ENCODE assay signal across 8 mouse cellular contexts in the genomic region with DNA sequence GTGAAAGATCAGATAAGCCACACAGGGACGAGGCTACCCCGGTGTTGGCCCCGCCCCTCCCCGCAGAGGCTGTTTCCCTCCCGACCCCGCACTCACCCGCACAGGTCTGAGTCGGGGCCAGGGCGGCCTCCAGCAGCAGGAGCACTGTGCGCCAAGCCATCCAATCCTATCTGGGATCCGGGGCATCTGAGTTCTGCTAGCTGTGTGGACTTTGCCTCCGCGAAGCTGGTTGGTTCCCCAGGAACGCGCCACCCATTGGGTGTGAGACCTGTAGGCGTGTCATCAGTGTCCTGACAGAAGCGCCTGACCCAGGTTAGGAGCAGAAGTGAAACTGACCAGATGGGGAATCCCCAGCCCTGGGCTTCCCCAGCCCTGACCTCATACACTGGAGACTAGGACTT. TPM values are rescaled to one million over a fixed set of nuclear protein-coding genes. Genes with fewer than 3 reads are reported as not detected.
DNase-seq lines count a peak whose midpoint lies in the region; ATAC-seq and TF ChIP-seq lines count a peak whose summit lies in the region.

No protein-coding gene starts in this region.

- peak overlapping the region; percentile 52 for H3K4me3 ChIP-seq in intestine, postnatal 0 days (ENCODE audit: low read depth, low read length)
- peak overlapping the region; percentile 35 for H3K4me3 ChIP-seq in neural tube, embryonic 13.5 days

- H3K4me2 ChIP-seq in intestine, postnatal 0 days (replicated peaks; ENCODE audit: low read depth) = peak overlapping the region; percentile 87
- H3K4me2 ChIP-seq in neural tube, embryonic 13.5 days = peak overlapping the region; percentile 56

- peak overlapping the region; percentile 82 for H3K27ac ChIP-seq in intestine, postnatal 0 days (ENCODE audit: low read depth, low read length)
- no peak overlapping the region for H3K27ac ChIP-seq in neural tube, embryonic 13.5 days (replicated peaks)

- ATAC-seq in intestine, postnatal 0 days = peak; percentile 95
- no peak for ATAC-seq in neural tube, embryonic 13.5 days (ENCODE audit: low read depth)

- no peaks in the 10 kb centered on the region; the same call in 1 of the 2 replicates for H3K4me1 ChIP-seq in intestine, postnatal 0 days (replicated peaks; ENCODE audit: control insufficient read depth, insufficient read depth, low read length)
- H3K4me1 ChIP-seq in neural tube, embryonic 13.5 days (replicated peaks) = peaks cover 26% of the 10 kb centered on the region

- H3K9ac ChIP-seq in intestine, postnatal 0 days (ENCODE audit: low read depth, low read length) = peak overlapping the region; percentile 41
- peak overlapping the region; percentile 49 for H3K9ac ChIP-seq in neural tube, embryonic 13.5 days

- H3K27me3 ChIP-seq in intestine, postnatal 0 days (replicated peaks; ENCODE audit: control insufficient read depth, insufficient read depth, low read length) = no peaks in the 10 kb centered on the region
- peaks cover 63% of the 10 kb centered on the region for H3K27me3 ChIP-seq in neural tube, embryonic 13.5 days

- DNase-seq in urinary bladder, adult 18-20 months (ENCODE audit: low spot score in 2 of 2) = peak; percentile 67 to 80
- no peak for DNase-seq in urinary bladder, adult 2 months (ENCODE audit: low spot score)
- DNase-seq in embryo, embryonic 10 days (ENCODE audit: low spot score) = peak; percentile 75
- peak; percentile 86 to 95 for DNase-seq in heart, adult 18-20 months
- DNase-seq in lung, adult 18-20 months = peak; percentile 92 to 93
- DNase-seq in thymus, postnatal 36 days = peak; percentile 54 to 62

- under 1% methylated on average over 15 of the region's 17 CpGs for WGBS in intestine, postnatal 0 days
- WGBS in neural tube, embryonic 13.5 days = 3% methylated on average over 17 of the region's 17 CpGs

- no peaks in the 10 kb centered on the region for H3K36me3 ChIP-seq in intestine, postnatal 0 days (ENCODE audit: control insufficient read depth, insufficient read depth)
- no peaks in the 10 kb centered on the region for H3K36me3 ChIP-seq in neural tube, embryonic 13.5 days

- no peaks in the 10 kb centered on the region for H3K9me3 ChIP-seq in intestine, postnatal 0 days (ENCODE audit: control insufficient read depth)
- no peaks in the 10 kb centered on the region for H3K9me3 ChIP-seq in neural tube, embryonic 13.5 days

- no peak for TF ChIP-seq CTCF in intestine, postnatal 0 days (IDR thresholded peaks at IDR 0.05; ENCODE audit: low read depth)

RNA-seq across cellular contexts. Expression of gene H2-K1, which starts 21.5 kb away (rescaled TPM):
- 987 and 1,071 TPM in 2 replicates for polyA plus RNA-seq in urinary bladder, adult 2 months (2012; rRNA removed)
- 100 to 1,000 TPM; 204 to 337 TPM for total RNA-seq in heart, adult 18-20 months (2021)
- 896 and 933 TPM in 2 replicates for polyA plus RNA-seq in intestine, postnatal 0 days (2015; fragmentation: Nextera tagmentation; extraction: Ambion mirVana)
- 11.9 and 13.3 TPM in 2 replicates for polyA plus RNA-seq in neural tube, embryonic 13.5 days (2015; fragmentation: Nextera tagmentation; extraction: Ambion mirVana)

RNA-seq across cellular contexts. Expression of gene Rps18, which starts 22.8 kb away (rescaled TPM):
- polyA plus RNA-seq in urinary bladder, adult 2 months (2012; rRNA removed) = 1,060 and 1,160 TPM in 2 replicates
- total RNA-seq in heart, adult 18-20 months (2021) = 100 to 1,000 TPM; 419 to 435 TPM
- polyA plus RNA-seq in intestine, postnatal 0 days (2015; fragmentation: Nextera tagmentation; extraction: Ambion mirVana) = 1,060 and 1,067 TPM in 2 replicates
- 912 and 939 TPM in 2 replicates for polyA plus RNA-seq in neural tube, embryonic 13.5 days (2015; fragmentation: Nextera tagmentation; extraction: Ambion mirVana)

RNA-seq across cellular contexts. Expression of gene Vps52, which starts 23.0 kb away (rescaled TPM):
- polyA plus RNA-seq in urinary bladder, adult 2 months (2012; rRNA removed) = 39.3 and 39.7 TPM in 2 replicates
- 10 to 100 TPM; 36.8 to 39.7 TPM for total RNA-seq in heart, adult 18-20 months (2021)
- polyA plus RNA-seq in intestine, postnatal 0 days (2015; fragmentation: Nextera tagmentation; extraction: Ambion mirVana) = 23.5 and 25.5 TPM in 2 replicates
- 63.5 and 67.5 TPM in 2 replicates for polyA plus RNA-seq in neural tube, embryonic 13.5 days (2015; fragmentation: Nextera tagmentation; extraction: Ambion mirVana)

RNA-seq across cellular contexts. Expression of gene B3galt4, which starts 27.3 kb away (rescaled TPM):
- 7.7 TPM in 2 replicates for polyA plus RNA-seq in urinary bladder, adult 2 months (2012; rRNA removed)
- 1 to 10 TPM; 1.3 to 1.8 TPM for total RNA-seq in heart, adult 18-20 months (2021)
- polyA plus RNA-seq in intestine, postnatal 0 days (2015; fragmentation: Nextera tagmentation; extraction: Ambion mirVana) = 14.0 and 15.0 TPM in 2 replicates
- polyA plus RNA-seq in neural tube, embryonic 13.5 days (2015; fragmentation: Nextera tagmentation; extraction: Ambion mirVana) = 10.8 and 11.7 TPM in 2 replicates

RNA-seq across cellular contexts. Expression of gene Wdr46, which starts 38.2 kb away (rescaled TPM):
- polyA plus RNA-seq in urinary bladder, adult 2 months (2012; rRNA removed) = 15.8 and 17.2 TPM in 2 replicates
- 10 to 100 TPM; 10.3 to 10.9 TPM for total RNA-seq in heart, adult 18-20 months (2021)
- 10.6 and 11.2 TPM in 2 replicates for polyA plus RNA-seq in intestine, postnatal 0 days (2015; fragmentation: Nextera tagmentation; extraction: Ambion mirVana)
- 26.9 and 27.6 TPM in 2 replicates for polyA plus RNA-seq in neural tube, embryonic 13.5 days (2015; fragmentation: Nextera tagmentation; extraction: Ambion mirVana)

Comparison
In these comparisons a context has a peak if more than half of its experiments do, and no peak if none do; other contexts are left out.
1. RNA of gene H2-K1, which starts 21.5 kb away (polyA plus RNA-seq): 987 to 1,071 TPM in urinary bladder, adult 2 months and 896 to 933 TPM in intestine, postnatal 0 days; 11.9 to 13.3 TPM in neural tube, embryonic 13.5 days; every median in the first group is over 10 times any median in the second.